Mouse (Mus musculus): ENCODE measurements at regions not wholly inside any gene's neighbourhood (a gene's known extent, or its start where the extent isn't known, plus 50 kb on each side); places are given as distances from the start of the nearest gene placed in this dataset.

GRCm38 (mm10) chr2:157633286-157633685 lies 62.2 kb upstream of the Blcap start:
- in situ Hi-C loops (cut with MseI, MboI), result loop anchor here in 1 of 2 experiments (25.0 kb wide), 1 partner anchor 329 kb away; no protein-coding TSS in a partner anchor

GRCm38 (mm10) chr2:157635670-157636069 lies 64.6 kb upstream of the Blcap start:
- in situ Hi-C loops (cut with MseI, MboI), result loop anchor here in 1 of 2 experiments (25.0 kb wide), 1 partner anchor 327 kb away; no protein-coding TSS in a partner anchor

DNA sequence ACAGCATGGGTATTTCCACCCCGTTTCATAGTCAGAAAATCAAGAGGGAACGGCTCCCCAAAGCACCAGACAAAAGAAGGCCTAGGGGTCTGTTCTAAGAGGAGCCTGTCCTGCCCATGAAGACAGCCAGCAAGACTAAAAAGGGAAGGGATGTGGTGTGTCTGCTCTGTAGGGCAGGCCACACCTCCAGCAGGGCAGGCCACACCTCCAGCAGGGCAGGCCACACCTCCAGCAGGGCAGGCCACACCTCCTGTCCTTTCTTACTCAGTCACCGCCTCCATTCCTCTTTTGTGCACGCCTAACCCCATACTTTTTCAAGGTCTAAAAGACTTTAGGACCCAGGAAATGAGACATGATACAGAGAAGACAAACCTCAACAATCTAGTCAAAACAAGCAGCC lies 69.8 kb upstream of the Blcap start:
- in situ Hi-C loops (cut with MseI, MboI), result loop anchor here in 1 of 2 experiments (25.0 kb wide), 1 partner anchor 321 kb away; no protein-coding TSS in a partner anchor

DNA sequence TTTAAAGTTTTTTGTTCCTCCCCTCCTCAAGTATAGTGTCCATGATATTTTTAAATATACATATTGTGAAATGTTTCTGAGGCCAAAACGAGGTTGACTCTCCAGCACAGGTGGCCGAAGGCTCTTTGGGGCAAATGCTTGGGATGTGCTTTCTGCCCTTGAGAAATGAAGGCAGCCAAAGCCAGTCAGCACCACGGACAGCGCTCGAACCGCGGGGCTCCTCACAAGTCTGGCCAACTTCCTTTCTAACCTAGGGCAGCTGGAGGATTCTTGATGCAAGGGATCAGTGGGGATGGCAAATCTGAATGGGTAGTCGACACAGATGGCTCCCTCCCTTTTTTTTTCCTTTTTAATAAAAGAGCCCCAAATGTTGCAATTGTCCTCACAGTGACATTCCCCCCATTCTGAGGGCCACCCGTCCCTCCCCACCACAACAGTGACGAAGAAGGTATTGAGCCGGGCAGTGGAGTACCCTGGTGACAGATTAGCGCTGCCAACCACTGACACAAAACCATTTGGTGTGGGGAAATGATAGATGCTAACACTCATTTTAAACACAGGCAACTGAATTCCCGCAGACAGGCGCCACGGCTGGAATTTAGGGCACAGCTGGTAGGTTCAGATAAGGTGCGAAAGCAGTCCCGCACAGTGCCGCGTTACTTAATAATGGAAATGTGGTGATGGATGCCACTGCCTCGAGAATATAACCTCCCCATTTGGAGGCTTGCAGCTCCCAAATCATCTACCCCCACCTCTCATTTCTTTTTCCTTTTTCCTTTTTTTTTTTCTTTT lies 73.4 kb upstream of the Ctnnbl1 start:
- in situ Hi-C loops (cut with MseI, MboI), result no loop called here

DNA sequence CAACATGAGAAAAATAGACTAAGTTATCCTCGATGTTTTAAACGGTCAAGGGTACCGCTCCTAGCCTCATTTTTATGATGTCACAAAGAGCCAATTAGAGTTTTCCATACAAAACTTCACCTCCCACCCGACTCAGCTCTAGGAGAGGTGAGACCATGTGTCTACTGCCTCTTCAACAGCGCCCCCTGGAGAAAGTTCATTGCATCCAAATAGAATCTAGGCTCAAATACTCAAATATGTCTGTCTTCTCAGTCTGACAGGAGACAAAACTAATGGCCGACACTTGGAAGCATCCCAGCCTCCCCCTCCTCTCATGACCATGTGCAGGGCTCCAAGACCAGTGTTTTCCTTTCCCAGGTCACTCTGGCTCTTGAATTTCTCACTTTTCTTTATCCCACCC lies 72.7 kb upstream of the Ctnnbl1 start:
- in situ Hi-C loops (cut with MseI, MboI), result no loop called here

- in situ Hi-C loops (cut with MseI, MboI), result no loop called here
These were observed 67.0 kb upstream of the Ctnnbl1 start for GRCm38 (mm10) chr2:157670191-157670590.

DNA sequence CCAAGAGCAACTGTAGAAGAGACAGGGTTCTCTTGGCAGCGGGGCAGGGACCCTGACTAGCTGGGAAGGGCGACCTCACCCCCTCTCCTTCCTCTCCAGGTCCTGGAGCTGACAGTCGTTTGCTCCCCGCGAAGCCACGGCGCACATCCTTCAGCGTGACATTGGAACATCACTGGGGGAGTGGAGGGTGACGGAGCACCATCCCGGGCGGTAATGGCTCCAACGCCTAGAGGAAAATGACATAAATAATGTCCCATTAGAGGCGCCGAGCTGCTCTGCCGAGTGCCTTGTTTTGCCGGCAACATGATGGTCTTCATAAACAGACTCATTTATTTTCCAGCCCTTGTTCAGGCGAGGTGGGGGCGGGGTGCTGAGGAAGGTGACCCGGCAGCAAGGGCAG lies 62.3 kb upstream of the Ctnnbl1 start:
- in situ Hi-C loops (cut with MseI, MboI), result no loop called here

GRCm38 (mm10) chr2:157676396-157677176 lies 60.6 kb upstream of the Ctnnbl1 start:
- in situ Hi-C loops (cut with MseI, MboI), result no loop called here

- in situ Hi-C loops (cut with MseI, MboI), result no loop called here
These were observed 59.9 kb upstream of the Ctnnbl1 start for GRCm38 (mm10) chr2:157677262-157677661.

- in situ Hi-C loops (cut with MseI, MboI), result no loop called here
These were observed 55.3 kb upstream of the Ctnnbl1 start for GRCm38 (mm10) chr2:157681931-157682330.
